Mouse (Mus musculus) urinary bladder, adult 2 months (tissue): Measurements from ENCODE around the gene Rora. TPM values are rescaled to one million over a fixed set of nuclear protein-coding genes. Genes with fewer than 3 reads are reported as not detected.
"Not testable (repeated sequence)": the region's sequence is repeated elsewhere in the genome, so short reads cannot be mapped to it uniquely, and the experiment has no call there.

Source experiments
- DNase-seq: peaks from one replicate; pipeline ENCODE4 v3.0.0; 2022; ENCODE audit warnings: low spot score
- polyA plus RNA-seq: library from polyadenylated mRNA; depleted of rRNA; stranded (reverse); fragments of >200 nt; gene quantifications from 2 replicates; pipeline ENCODE4 v1.2.3, GENCODE M21; 2012

The Rora gene
- polyA plus RNA-seq, 1 experiment, result 12.2 TPM

DNA sequence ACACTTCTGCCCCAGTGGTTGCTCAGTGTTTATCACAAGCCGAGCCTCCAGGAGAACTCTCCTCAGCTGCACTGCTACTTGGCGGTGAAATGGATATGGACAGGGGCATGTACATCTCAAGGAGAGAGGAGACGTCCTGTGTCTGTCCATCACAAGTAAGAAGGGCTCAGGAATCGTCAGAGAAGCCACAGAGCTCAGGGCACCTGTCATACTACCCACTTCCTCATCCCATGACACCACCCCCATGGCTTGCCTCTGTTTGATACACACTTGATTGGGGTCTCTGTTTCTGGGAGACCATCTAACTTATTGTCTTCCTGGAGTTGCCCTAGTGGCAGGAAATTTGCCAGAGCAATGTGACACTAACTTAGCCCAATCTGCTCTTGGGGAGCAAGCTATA is 433.3 kb downstream of the Rora start:
- DNase-seq, result no peak

DNA sequence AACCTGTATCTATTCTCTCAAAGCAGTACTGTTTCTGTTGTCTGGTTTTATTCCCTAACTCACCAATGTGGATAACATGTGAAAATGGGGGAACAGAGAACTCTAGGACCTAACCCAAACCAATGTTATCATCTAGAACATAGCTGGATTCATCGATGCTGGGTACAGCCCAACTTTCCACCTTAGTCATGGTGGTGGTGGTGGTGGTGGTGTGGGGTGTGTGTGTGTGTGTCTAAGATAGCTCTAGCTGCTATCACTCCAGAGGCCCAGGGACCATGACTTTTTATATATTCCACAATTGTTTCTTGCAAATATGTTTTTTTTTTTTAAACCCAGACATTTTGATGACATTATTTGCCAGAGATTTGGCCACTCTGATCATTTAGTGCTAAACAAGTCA is 433.7 kb downstream of the Rora start:
- no peak for DNase-seq

DNA sequence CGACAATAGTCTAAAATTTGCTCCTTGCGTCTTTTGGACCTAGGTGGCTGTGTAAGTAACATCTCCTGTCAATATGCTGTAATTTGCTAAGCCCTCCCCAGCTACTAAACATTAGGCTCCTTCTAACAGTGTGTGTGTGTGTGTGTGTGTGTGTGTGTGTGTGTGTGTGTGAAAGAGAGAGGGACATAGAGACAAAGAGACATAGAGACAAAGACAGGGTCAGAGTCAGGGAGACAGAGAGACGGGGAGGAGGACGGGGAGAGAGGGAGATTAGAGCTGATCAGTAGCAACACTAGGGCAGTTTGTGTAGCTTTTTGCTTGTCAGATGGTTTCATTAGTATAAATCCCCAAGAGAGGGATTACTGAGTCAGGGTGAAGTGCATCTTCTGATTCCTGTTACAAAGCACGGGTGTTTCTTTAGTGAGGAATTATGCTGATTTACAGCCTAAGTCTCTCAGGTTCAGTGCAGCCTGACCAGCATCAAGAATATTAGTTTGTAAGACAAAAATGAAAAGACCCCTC is 437.2 kb downstream of the Rora start:
- DNase-seq, result no peak

DNA sequence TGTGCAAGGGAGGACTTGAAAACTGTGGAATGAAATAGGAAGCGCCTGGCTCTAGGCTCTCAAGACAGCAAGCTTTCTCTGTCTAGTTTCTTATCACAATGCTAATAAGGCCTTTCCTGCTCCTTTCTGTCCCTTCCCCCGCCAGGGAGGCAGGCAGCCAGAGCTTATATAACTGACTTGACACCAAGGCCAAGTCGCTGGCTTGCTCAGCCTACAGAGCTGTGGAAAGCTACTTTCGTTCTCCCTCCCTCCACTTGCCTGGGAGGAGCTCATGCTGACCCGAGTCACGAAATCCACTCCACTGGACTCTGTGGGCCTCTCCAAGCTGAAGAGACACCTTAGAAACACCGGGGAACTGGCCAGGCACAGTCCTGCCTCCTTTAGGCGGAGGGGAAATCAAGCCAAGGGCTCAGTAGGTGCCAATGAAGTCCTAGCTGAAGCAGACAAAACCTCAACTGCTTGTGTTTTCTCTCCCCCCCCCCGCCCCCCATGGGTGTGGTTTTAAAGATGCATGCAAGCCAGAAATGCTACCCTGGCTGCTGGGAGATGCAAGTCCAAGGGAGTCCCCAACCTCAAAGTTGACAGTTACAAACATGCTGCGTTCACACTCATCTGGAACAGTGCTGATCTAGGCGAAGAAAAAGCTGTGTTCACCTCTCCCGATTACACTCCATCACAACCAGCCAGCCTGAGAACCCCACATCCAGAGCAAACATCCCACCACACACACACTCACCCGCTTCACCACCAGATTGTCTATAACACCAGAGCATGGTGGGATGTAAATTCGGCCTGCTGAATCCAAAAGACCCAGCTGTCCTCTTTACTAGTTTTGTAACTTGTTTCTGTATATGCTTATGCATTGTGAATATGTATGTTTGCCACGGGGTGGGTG is 438.8 kb downstream of the Rora start:
- DNase-seq, result peak; percentile 33

DNA sequence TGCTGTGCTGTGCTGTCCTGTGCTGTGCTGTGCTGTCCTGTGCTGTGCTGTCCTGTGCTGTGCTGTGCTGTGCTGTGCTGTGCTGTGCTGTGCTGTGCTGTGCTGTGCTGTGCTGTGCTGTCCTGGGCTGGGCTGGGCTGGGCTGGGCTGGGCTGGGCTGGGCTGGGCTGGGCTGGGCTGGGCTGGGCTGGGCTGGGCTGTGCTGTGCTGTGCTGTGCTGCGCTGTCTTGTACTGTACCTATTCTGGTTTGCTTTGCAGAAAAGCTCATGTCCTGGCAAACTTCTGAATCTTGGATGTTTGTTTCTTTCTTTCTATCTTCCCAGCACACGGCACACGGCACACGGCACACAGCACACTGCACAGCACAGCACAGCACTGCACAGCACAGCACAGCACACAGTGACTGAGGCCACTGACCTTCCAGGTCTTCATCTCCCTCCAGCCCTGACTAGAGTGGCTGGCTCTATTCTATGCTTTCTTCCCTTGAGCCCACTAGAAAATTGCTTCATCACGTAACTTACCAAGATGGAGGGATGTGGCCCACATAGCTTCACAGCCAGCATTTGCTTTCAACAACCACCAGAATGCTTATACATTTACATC is 446.7 kb downstream of the Rora start:
- DNase-seq, result not testable (repeated sequence)

DNA sequence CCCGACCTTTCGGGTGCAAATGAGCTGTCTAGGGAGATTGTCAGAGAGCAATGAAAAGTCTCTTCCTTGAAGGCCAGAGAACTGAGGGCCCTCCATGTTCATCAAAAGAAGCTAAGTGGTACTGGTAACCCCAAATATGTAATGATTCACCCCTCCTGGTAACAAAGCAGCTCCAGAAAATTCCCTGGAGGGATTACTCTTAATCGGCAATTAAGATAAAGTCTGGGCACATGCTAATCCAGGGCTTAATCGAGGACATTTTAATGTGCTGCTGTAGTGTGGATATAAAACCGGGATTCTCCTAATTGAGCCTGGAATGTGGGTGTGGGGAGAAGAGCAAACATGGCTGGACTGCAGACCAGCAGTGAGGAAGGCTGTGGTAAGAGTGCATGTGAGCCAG is 450.7 kb downstream of the Rora start:
- no peak for DNase-seq

DNA sequence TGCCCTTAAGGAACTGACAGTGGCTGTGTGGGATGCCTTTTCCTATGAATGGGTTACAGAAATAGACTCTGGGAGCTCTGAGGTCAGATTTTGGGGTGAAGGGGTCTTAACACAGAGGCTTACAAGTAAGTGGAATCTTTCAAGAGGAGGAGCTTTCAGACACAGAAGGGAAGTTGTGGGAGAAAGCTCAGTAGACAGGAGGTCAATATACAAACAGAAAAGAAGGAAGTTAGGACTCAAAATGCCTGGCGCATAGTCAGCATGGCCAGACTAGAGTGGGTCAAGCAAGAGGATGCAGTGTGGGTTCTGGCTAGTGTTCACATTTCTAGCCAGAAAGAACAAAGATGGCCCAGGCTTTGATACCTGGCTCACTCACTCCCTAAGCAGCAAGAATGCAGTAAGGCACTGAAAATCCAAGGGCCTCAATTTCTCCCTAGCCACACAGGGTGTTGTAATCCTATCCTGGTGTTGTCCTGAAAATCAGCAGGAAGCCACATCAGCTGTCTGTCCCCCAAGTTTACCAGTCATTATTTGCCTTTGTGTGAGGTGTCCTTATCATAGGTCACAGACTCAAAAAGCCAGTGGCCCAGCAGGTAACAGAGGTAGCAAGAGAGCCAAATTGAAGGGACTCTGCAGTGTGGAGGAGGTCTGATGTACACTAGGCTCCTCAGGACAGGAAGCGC is 456.2 kb downstream of the Rora start:
- DNase-seq, result no peak

DNA sequence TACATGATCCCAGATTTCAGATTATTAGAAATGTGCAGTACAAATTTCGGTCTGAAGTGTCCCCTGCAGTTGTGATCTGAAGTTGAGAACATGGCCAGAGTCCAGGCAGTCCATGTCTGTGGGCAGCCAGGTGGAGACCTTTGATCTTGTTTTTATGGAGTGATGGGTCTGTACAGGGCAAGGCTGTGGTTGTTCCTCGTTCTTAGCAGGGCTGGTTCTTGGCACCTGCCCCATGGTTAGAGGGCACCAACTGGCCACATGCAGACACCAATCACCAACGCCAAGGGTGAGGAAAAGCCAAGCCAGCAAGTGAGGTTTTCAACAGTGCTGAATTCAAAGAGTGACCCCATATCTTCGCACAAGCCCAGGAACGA is 456.7 kb downstream of the Rora start:
- no peak for DNase-seq

DNA sequence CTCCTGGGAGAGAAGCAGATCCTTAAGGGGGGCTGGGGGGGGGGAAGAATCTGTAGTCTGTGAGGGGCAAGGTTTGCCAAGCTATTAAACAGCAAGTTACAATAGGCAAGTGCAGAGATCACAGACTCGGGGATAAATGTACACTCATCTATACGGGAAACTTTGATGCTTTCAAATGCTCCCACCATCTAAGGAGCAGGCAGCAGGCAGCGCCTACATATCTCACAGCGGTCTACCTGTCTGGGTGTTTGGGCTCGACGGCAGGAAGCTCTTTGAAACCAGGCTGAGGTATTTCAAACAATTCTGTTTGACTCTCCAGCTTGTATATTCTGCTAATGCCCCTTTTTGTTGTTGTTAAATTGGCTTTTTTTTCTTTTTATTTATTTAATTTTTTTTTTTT is 457.1 kb downstream of the Rora start:
- no peak for DNase-seq

DNA sequence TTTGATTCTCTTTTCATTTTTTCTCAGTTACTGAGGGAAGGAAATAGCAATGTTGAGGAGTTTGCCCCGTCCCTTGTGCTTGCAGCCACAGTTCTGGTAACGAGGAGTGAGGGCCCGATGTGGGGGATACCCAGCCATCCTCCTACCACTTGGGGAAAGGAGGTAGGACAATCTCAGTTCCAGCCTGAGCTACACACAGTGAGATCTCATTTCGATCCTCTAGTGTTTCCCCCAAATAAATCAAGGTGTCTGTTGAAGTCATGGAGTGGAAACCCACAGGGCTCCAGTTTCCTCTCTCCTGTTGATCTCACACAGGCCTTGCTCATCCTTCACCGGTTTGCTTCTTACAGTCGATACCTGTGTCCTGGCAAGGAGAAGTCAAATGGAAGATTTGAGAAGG is 458.0 kb downstream of the Rora start:
- DNase-seq, result no peak

DNA sequence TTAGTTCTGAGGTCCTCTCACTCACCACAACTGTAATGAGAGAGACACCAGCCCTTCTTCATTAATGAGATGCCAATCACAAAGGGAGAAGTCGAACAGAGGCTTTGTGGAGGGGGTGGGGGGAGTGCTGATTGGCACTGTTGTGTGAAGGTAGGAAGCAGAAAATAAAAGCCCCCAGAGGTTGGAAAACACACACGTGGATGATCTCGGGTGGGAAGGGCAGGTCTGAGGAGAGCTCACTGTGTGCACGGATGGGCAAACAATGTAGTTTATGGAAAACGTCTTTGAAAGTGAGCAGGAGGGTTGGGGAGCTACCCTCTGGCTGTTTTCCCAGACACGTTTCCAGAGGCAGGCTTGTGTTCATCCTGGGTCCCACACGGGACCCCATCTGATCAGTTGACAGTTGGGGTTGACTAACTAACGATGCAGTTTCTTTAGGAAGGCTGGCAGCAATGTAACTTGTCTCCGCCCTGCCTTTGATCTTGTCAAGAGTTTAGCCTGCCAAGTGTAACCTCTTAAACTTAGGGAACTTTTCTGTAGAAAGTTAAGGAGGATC is 460.9 kb downstream of the Rora start:
- no peak for DNase-seq

DNA sequence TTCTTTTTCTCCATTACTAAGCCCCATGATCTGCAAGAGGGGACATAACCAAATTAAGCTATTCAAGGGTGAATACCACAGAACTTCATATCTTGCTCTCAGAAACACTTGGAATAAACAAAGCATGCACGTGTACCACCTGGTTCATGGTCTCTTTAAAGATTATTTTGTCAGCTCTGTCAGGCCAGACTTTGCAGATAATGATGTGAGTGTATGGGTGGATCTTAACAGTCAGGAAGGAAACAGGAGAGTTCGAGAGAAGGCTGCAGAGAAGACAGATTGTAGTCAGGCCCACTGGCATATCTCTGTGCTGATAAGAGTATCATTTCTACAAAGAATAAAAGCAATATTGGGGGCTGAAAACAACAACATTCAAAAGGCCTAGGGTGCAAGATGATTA is 463.2 kb downstream of the Rora start:
- DNase-seq, result no peak

DNA sequence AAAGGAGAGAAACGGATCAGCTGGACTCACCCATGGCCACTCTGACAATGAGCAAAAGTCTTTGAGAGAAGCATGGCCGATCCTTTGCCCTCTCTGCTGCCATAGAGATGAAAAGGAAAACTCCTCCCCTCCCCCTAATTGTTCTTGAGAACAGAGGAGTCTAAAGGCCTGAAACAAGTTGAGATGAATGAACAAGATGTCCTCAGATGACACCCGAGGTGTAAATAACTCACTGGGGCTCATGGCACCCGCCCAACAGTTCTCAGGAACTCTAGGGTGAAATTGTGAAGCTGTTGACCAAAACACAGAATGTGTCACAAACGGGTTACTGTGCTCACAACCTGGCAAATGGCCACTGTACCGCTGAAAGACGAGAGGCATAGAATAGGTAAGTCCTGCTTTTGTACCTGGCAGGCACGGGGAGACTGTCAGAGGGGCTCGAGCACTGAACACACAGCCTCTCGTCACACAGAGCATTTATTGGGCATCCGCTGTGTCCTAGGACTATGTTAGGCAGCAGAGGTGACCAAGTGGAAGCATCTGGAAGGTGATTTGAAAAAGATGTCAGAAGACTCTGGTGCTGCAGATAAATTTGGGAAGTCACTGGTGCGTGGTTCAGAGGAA is 467.6 kb downstream of the Rora start:
- no peak for DNase-seq

DNA sequence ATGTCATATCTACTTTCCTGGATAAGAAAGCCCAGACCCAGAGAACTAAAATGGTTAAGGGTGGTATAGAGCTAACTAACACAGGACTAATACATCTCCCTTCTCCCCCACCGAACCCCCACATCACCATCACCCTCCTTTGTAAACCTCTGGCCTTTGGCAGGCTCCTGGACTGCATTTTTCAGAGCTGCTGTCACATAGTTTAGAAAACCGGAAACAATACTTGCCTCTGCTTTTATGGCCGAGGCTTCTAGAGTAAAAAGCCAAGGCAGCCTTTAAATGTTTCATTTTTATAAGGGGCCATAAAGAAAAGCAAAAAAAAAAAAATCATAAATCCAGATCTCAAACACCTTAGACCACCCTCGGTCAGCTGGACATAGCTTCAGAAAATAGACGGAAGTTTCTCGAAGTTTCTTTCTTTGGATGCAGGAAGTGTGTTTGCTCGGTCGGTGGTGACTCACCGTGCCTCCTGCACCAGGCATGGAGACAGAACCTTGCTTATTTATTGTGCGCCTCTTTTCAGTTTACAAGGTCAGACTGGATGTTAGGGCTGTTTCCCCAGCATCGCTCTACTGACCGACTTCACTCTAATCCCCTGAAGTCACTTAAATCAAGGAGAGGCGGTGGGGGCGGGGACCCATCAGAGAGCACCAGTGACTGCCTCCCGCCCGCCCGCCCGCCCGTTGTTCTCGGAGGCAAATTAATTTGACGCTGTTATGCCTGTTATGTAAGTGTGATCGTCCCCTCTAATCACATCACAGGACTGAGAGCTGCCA is 471.6 kb downstream of the Rora start:
- no peak for DNase-seq

DNA sequence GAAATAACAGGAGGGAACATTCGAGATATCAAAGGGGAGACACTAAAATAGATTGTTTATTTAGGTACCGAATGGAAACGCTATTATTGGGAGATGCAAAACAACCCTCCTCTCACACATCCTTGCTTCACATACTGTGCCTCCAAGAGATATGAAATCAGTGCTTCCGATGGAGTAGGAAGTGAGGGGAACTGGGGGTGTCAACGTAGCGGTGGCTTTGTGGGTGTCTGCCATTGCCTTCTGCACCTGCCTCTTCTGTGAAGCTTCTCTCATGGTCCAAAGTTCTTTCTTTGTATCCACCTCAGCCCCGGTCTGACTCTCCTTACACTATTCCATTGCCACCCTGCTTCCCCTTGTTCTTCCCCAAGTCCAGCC is 472.2 kb downstream of the Rora start:
- no peak for DNase-seq

DNA sequence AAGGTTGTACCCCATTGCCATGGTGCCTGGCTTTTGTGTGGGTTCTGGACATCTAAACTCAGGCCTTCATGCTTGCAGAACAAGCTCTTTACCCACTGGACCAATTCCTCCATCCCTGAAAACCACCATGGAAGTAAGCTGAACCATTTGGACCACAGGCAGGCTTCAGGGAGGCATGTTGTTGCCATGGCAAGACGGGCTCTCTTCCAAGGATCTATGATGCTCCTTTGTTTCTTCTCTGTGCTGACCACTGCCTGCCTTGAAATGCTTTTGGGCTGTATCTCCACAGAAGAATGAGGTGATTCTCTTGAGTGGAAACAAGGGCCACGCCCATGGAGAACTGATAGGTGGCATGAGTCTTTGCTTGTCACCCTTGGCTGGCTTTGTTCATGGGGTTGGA is 473.0 kb downstream of the Rora start:
- no peak for DNase-seq

DNA sequence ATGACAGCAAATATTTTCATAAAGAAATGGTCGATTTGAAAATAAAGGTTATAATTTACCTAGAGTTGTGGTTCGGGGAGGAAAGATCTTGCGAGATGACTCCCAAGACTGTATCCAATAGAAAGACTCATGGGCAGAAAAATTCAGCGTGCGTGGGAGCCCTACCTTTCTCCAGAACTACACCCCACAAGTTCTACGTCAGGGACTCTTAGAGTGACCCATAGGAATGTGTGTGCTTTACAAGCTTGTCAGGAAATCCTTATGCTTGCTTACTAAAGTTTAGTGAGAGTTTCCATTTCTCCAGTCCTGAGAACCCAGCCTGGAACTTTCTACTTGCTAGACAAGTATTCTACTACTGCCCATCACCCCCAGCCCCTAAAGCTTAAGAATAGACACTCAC is 474.7 kb downstream of the Rora start:
- no peak for DNase-seq

DNA sequence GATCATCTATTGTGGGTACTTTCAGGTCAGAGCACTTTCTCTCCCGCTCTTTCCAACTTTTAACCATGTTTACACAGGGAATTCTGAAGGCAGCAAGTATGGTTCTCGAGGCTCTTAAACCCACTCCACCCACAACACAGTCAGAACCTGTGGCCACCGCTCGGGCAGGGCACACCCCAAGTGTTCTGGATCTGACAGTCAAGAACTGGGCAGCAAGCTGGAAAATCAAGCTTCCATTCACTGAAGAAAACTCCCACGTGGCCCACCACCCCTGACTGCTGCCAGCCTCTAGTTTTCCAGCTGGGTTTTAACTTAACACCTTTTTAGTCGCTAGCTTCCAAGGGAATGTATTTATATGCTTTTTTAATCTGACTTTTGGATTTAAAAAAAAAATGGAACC is 479.4 kb downstream of the Rora start:
- DNase-seq, result no peak

DNA sequence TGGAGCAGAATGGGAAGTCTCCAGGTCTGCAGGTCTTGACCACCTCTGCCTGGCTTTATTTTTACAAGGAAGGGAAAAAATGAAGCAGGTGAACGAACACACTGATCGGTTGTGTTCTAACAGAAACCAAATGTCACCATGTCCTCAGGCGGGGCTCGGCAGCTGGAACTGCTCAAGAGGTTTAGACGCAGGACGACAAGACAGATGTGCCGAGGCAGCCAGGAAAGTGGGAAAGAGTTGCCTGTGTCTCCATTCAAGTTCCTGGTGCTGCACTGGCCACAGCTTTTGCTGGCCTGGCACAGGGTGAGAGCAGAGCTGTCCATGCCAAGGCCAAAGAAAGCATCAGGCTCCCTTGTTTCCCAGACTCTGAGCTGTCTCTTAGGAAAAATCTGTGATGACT is 480.1 kb downstream of the Rora start:
- no peak for DNase-seq

DNA sequence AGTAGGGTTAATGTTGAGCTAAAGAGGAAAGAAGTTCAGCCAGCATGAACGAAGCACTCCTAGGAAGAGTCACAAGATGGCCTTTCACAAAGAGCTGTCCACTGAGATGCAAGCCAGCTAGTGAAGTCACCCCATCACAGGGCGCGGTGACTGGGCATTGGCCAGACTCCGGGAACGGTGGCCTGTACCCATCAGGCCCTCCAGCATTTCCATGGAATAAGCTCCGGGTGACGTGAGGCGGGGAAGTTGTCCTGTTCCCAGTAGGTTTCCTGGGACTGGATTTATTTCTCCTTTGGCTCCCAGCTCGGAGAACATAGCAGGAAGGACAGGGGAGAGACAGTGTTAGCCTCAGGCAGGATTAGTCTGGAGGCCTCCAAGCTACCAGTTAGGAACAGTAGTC is 481.0 kb downstream of the Rora start:
- no peak for DNase-seq

DNA sequence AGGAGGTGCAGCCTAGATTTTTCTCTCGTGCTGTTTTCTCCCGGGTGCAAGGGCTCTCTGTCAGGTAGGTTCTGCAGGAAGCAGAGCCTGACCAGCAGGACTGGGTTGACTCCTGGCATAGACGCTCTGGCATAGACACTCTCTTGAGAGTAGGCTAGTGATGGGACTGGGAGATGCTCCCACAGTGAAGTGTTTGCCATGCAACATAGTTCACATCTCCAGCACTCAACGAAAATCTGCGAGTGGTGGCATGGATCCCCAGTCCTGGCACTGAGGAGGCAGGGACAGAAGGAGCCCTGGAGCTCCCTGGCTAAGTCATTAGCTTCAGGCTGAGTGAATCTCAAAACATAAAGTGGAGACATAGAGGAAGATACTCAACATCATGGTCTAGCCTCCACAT is 483.2 kb downstream of the Rora start:
- no peak for DNase-seq
